Mouse (Mus musculus) small intestine, adult 2 months (tissue): Measurements from ENCODE around the gene Bpifc. TPM values are rescaled to one million over a fixed set of nuclear protein-coding genes. Genes with fewer than 3 reads are reported as not detected.

ENCODE experiments used
- H3K27ac ChIP-seq: fragments of 200-500 bp; 2 replicates; pipeline ENCODE4 v1.5.1; 2012; ENCODE audit warnings: low read depth, low read length, control low read depth, inconsistent platforms; ENCODE audit not compliant: insufficient read depth
- H3K27me3 ChIP-seq: fragments of 200-500 bp; 2 replicates; pipeline ENCODE4 v1.6.1; 2012; ENCODE audit warnings: mild to moderate bottlenecking, moderate library complexity, low read length, inconsistent platforms; ENCODE audit not compliant: control insufficient read depth, insufficient read depth
- H3K36me3 ChIP-seq: fragments of 200-500 bp; 2 replicates; pipeline ENCODE4 v1.6.1; 2012; ENCODE audit warnings: mild to moderate bottlenecking, low read length, control low read depth, inconsistent platforms; ENCODE audit not compliant: control insufficient read depth, insufficient read depth
- H3K4me1 ChIP-seq: fragments of 200-500 bp; 2 replicates; pipeline ENCODE4 v1.6.1; 2012; ENCODE audit warnings: low read length, inconsistent platforms, mixed read lengths; ENCODE audit not compliant: control insufficient read depth, insufficient read depth, insufficient read length
- H3K4me3 ChIP-seq: fragments of 200-500 bp; 2 replicates; pipeline ENCODE4 v1.5.1; 2012; ENCODE audit warnings: low read depth, mild to moderate bottlenecking, control low read depth, inconsistent platforms, low read length, moderate library complexity
- CTCF ChIP-seq: fragments of 200-500 bp; IDR thresholded peaks from 2 replicates; pipeline ENCODE4 v1.5.1; 2012; ENCODE audit warnings: low read depth, mild to moderate bottlenecking, control low read depth, inconsistent platforms, low read length, moderate library complexity, mixed read lengths; ENCODE audit not compliant: insufficient replicate concordance, insufficient read length; ENCODE audit errors: extremely low read depth
- POLR2A ChIP-seq: fragments of 200-500 bp; IDR thresholded peaks from 2 replicates; pipeline ENCODE4 v1.6.1; 2012; ENCODE audit warnings: low read depth, mild to moderate bottlenecking, control low read depth, inconsistent platforms, low read length, moderate library complexity
- WGBS: fragments of 180-500 bp; shearing (Covaris S2); methylation state at CpG from one replicate; pipeline ENCODE4 v1.1.7; 2018; 5-methylcytosine and 5-hydroxymethylcytosine counted together
- polyA plus RNA-seq: library from polyadenylated mRNA; depleted of rRNA; stranded (reverse); fragments of >200 nt; gene quantifications from 2 replicates; pipeline ENCODE4 v1.2.3, GENCODE M21; 2012; rRNA removed

Gene Bpifc
- polyA plus RNA-seq = not detected in 2 replicates

DNA sequence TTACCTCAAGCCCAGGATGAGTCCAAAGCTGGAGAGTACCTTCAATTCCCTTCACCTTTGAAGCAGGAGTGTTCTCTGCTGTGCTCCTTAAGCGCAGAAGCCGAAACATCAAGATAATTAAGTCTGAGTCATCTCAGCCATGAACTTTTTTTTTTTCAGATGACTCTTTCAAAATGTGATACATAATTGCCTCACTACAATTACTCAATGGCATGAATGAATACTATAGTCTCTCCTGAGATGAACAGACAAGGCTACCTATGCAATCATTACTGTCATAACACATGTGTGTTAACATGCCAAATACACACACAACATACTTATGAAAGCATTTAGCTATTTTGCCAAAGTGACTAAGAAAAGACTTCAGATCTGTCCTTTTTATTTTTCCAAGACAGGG is at the start of gene Bpifc:
Bpifc (minus strand) TSS at position 115 of the 400 bp plus-strand sequence.
- no peak for TF ChIP-seq POLR2A
- no peak for TF ChIP-seq CTCF
- WGBS = 37% methylated on average over 2 of the region's 2 CpGs
- no peak within 1 kb of the TSS for H3K4me3 ChIP-seq
- peaks cover 3% of the 10 kb centered on the region; the same call in 1 of the 2 replicates for H3K27me3 ChIP-seq
- no peak within 1 kb of the TSS for H3K27ac ChIP-seq
- no peaks in the 10 kb centered on the region for H3K36me3 ChIP-seq
- H3K4me1 ChIP-seq = no peaks in the 10 kb centered on the region

DNA sequence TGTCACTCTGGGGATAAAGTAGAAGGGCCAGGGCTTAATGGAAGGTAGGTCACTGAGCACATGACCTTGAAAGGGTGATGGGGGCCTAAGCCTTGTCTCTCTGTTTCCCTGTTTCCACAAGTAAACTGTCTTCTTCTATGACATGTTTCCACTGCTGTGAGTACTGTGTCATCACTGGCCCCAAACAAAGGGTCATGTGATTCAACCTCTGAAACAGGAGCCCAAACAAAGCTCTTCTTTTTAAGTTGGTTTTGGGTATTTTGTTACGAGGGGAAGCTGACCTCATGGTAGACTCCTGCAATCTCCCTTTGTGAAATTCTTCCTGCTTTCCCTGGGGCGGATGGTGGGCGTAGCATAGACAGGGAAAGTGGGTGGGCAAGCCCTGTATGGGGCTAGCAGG is 48.6 kb upstream of the Bpifc start:
- Histone ChIP-seq H3K27ac (no peak overlapping the region), H3K27me3 (no peaks in the 10 kb centered on the region), H3K36me3 (no peaks in the 10 kb centered on the region), H3K4me3 (no peak overlapping the region), H3K4me1 (peaks cover 2% of the 10 kb centered on the region; the same call in 1 of the 2 replicates)
- 82% methylated on average over 3 of the region's 3 CpGs for WGBS
- TF ChIP-seq CTCF (no peak), POLR2A (no peak)

- no peak overlapping the region for H3K27ac ChIP-seq
- 45% methylated on average over 2 of the region's 2 CpGs for WGBS
- H3K4me1 ChIP-seq = peaks cover 2% of the 10 kb centered on the region; the same call in 1 of the 2 replicates
- no peak overlapping the region for H3K4me3 ChIP-seq
- no peaks in the 10 kb centered on the region for H3K27me3 ChIP-seq
- H3K36me3 ChIP-seq = no peaks in the 10 kb centered on the region
- TF ChIP-seq CTCF (no peak), POLR2A (no peak)
Observed at GRCm38 (mm10) chr10:86057712-86058111, 46.0 kb upstream of the Bpifc start.

DNA sequence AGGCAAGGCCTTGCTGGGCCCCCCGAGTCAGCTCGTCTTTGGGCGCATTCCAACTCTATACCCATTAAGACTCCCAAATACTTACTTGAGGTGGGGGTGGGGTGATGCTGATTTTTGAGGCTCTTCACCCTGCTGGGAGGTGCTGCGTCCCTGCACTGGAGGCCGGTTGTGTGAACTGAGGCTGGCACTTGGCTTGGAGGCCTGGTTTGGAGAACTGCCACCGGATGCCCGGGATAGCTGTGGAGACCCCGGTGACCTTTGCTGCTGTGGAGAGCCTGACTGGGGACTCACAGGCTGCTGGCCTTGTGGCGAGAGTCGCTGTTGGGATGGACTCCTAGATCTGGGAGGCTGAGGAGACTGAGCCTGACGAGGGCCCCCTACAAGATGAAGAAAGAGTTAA is 45.6 kb upstream of the Bpifc start:
- Histone ChIP-seq H3K4me1 (peaks cover 2% of the 10 kb centered on the region; the same call in 1 of the 2 replicates), H3K27ac (no peak overlapping the region), H3K36me3 (no peaks in the 10 kb centered on the region), H3K27me3 (no peaks in the 10 kb centered on the region), H3K4me3 (no peak overlapping the region)
- WGBS = 90% methylated on average over 11 of the region's 11 CpGs
- TF ChIP-seq CTCF (no peak), POLR2A (no peak)

GRCm38 (mm10) chr10:86056297-86056903 is 44.7 kb upstream of the Bpifc start:
- no peak overlapping the region for H3K4me3 ChIP-seq
- peaks cover 2% of the 10 kb centered on the region for H3K36me3 ChIP-seq
- no peak for TF ChIP-seq CTCF
- no peak for TF ChIP-seq POLR2A
- no peaks in the 10 kb centered on the region for H3K27me3 ChIP-seq
- no peak overlapping the region for H3K27ac ChIP-seq
- WGBS = 86% methylated on average over 8 of the region's 8 CpGs
- peaks cover 2% of the 10 kb centered on the region; the same call in 1 of the 2 replicates for H3K4me1 ChIP-seq

DNA sequence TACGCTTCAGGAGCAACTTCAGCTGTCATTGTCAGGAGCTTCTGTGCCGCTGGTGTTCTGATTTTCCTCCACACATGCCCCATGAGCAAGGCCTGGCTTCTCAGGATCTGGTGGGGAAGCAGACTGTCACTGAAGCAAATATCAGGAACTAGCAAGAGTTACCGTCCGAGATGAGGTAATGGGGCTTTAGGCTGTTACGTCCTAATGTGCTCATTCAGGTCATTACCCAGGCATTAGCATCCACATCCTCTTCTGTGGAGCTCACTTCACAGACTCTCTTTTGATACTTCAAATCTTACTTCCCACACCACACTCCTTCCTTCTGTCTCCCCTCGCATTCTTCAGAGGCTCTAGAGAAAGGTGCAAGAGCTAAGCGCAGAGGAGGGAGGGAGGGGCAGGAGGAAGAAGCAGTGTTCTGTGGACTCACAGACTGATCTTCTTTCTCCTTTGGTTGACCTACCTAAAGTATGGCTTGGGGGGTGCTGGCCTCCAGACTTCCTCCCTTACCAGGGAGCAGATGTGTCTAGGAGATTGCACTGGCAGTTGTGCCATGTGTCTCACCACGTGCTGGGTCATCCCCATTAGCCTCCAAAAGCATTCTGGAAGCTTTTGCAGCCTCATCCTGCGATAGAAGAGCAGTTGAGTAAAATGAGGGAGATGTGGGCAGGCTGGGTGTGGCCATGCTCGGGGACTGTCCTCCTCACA is 41.3 kb upstream of the Bpifc start:
- TF ChIP-seq CTCF = no peak
- no peak for TF ChIP-seq POLR2A
- peaks cover 2% of the 10 kb centered on the region; the same call in 1 of the 2 replicates for H3K4me1 ChIP-seq
- H3K36me3 ChIP-seq = peaks cover 10% of the 10 kb centered on the region
- 82% methylated on average over 10 of the region's 10 CpGs for WGBS
- H3K27me3 ChIP-seq = no peaks in the 10 kb centered on the region
- no peak overlapping the region for H3K4me3 ChIP-seq
- H3K27ac ChIP-seq = no peak overlapping the region

DNA sequence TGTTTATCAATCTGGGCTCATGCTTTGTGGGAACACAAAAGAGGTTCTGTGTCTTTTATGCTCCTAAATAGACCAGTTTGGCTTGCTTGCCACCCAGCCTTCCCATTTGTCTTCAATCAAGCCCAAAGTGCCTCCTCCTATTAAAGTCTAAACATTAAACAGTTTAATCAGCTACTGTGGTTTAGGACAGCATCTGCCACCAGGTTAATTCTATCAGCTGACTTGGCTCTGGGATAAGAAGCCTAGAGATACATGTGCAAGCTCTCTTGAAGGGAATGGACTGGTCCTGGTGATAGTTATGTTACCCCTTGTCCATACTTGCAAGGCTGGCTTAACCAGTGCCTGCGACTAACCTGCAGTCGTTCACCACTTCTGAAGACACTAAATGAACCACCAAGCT is 38.8 kb upstream of the Bpifc start:
- H3K27me3 ChIP-seq = no peaks in the 10 kb centered on the region
- no peak for TF ChIP-seq POLR2A
- TF ChIP-seq CTCF = no peak
- 78% methylated on average over 2 of the region's 2 CpGs for WGBS
- no peak overlapping the region for H3K27ac ChIP-seq
- peaks cover 24% of the 10 kb centered on the region for H3K36me3 ChIP-seq
- no peak overlapping the region for H3K4me3 ChIP-seq
- no peaks in the 10 kb centered on the region for H3K4me1 ChIP-seq

- H3K27ac ChIP-seq = no peak overlapping the region
- H3K4me3 ChIP-seq = no peak overlapping the region
- H3K4me1 ChIP-seq = no peaks in the 10 kb centered on the region
- peaks cover 43% of the 10 kb centered on the region for H3K36me3 ChIP-seq
- TF ChIP-seq POLR2A (no peak), CTCF (no peak)
- WGBS = 91% methylated on average over 9 of the region's 9 CpGs
- H3K27me3 ChIP-seq = no peaks in the 10 kb centered on the region
Observed at GRCm38 (mm10) chr10:86047786-86048185, 36.1 kb upstream of the Bpifc start.
